Mouse (Mus musculus): ENCODE measurements at regions not wholly inside any gene's neighbourhood (a gene's known extent, or its start where the extent isn't known, plus 50 kb on each side); places are given as distances from the start of the nearest gene placed in this dataset.

- Histone ChIP-seq H3K4me3 (ENCODE audit: low read depth, low read length) (no peak overlapping the region), H3K36me3 (replicated peaks; ENCODE audit: control insufficient read depth, insufficient read depth, low read depth, low read length) (no peaks in the 10 kb centered on the region), H3K4me1 (ENCODE audit: control insufficient read depth, insufficient read depth, low read length) (peaks cover 4% of the 10 kb centered on the region), H3K27ac (replicated peaks; ENCODE audit: low read depth, low read length) (no peak overlapping the region), H3K9me3 (replicated peaks; ENCODE audit: control insufficient read depth, low read length) (no peaks in the 10 kb centered on the region), H3K9ac (replicated peaks; ENCODE audit: low read length) (no peak overlapping the region), H3K4me2 (ENCODE audit: low read depth, low read length) (no peak overlapping the region), H3K27me3 (ENCODE audit: control insufficient read depth, insufficient read depth, low read length) (no peaks in the 10 kb centered on the region)
- DNase-seq (ENCODE audit: low spot score), result no peak
- 91% methylated on average over 4 of the region's 4 CpGs for WGBS
- 0 out of 2 replicates have a peak, but pooled peaks have one; percentile 37 for ATAC-seq (replicated peaks; ENCODE audit: insufficient number of reproducible peaks, low FRiP score, low TSS enrichment, low read depth)
Measured at GRCm38 (mm10) chr12:27164920-27165504, 177.4 kb downstream of the Sox11 start.

- no peak overlapping the region for H3K4me2 ChIP-seq (ENCODE audit: low read depth, low read length)
- peaks cover 4% of the 10 kb centered on the region for H3K4me1 ChIP-seq (ENCODE audit: control insufficient read depth, insufficient read depth, low read length)
- H3K36me3 ChIP-seq (replicated peaks; ENCODE audit: control insufficient read depth, insufficient read depth, low read depth, low read length), result no peaks in the 10 kb centered on the region
- H3K9ac ChIP-seq (replicated peaks; ENCODE audit: low read length), result no peak overlapping the region; the same call in 1 of the 2 replicates
- no peaks in the 10 kb centered on the region for H3K9me3 ChIP-seq (replicated peaks; ENCODE audit: control insufficient read depth, low read length)
- WGBS, result 76% methylated on average over 18 of the region's 18 CpGs
- no peak for ATAC-seq (replicated peaks; ENCODE audit: insufficient number of reproducible peaks, low FRiP score, low TSS enrichment, low read depth)
- DNase-seq (ENCODE audit: low spot score), result no peak
- no peaks in the 10 kb centered on the region for H3K27me3 ChIP-seq (ENCODE audit: control insufficient read depth, insufficient read depth, low read length)
- H3K4me3 ChIP-seq (ENCODE audit: low read depth, low read length), result no peak overlapping the region
- H3K27ac ChIP-seq (replicated peaks; ENCODE audit: low read depth, low read length), result no peak overlapping the region; the same call in 1 of the 2 replicates
Measured at GRCm38 (mm10) chr12:27160063-27160686, 182.2 kb downstream of the Sox11 start.

- DNase-seq (ENCODE audit: low spot score) (no peak), ATAC-seq (replicated peaks; ENCODE audit: insufficient number of reproducible peaks, low FRiP score, low TSS enrichment, low read depth) (no peak)
- H3K9ac ChIP-seq (replicated peaks; ENCODE audit: low read length), result no peak overlapping the region; the same call in 1 of the 2 replicates
- no peaks in the 10 kb centered on the region for H3K36me3 ChIP-seq (replicated peaks; ENCODE audit: control insufficient read depth, insufficient read depth, low read depth, low read length)
- peaks cover 4% of the 10 kb centered on the region for H3K4me1 ChIP-seq (ENCODE audit: control insufficient read depth, insufficient read depth, low read length)
- H3K27ac ChIP-seq (replicated peaks; ENCODE audit: low read depth, low read length), result no peak overlapping the region
- no peaks in the 10 kb centered on the region for H3K9me3 ChIP-seq (replicated peaks; ENCODE audit: control insufficient read depth, low read length)
- WGBS, result 67% methylated on average over 8 of the region's 8 CpGs
- H3K4me2 ChIP-seq (ENCODE audit: low read depth, low read length), result no peak overlapping the region
- no peak overlapping the region for H3K4me3 ChIP-seq (ENCODE audit: low read depth, low read length)
- no peaks in the 10 kb centered on the region for H3K27me3 ChIP-seq (ENCODE audit: control insufficient read depth, insufficient read depth, low read length)
Measured at GRCm38 (mm10) chr12:27159416-27160062, 182.8 kb downstream of the Sox11 start.

GRCm38 (mm10) chr12:27150871-27151853 lies 191.2 kb downstream of the Sox11 start:
- peak; percentile 82 for ATAC-seq (replicated peaks; ENCODE audit: insufficient number of reproducible peaks, low FRiP score, low TSS enrichment, low read depth)
- Histone ChIP-seq H3K27ac (replicated peaks; ENCODE audit: low read depth, low read length) (peak overlapping the region; percentile 57; the same call in 1 of the 2 replicates), H3K9ac (replicated peaks; ENCODE audit: low read length) (peak overlapping the region; percentile 37), H3K4me2 (ENCODE audit: low read depth, low read length) (no peak overlapping the region), H3K4me3 (ENCODE audit: low read depth, low read length) (no peak overlapping the region), H3K9me3 (replicated peaks; ENCODE audit: control insufficient read depth, low read length) (no peaks in the 10 kb centered on the region), H3K36me3 (replicated peaks; ENCODE audit: control insufficient read depth, insufficient read depth, low read depth, low read length) (no peaks in the 10 kb centered on the region), H3K4me1 (ENCODE audit: control insufficient read depth, insufficient read depth, low read length) (peaks cover 4% of the 10 kb centered on the region), H3K27me3 (ENCODE audit: control insufficient read depth, insufficient read depth, low read length) (no peaks in the 10 kb centered on the region)
- 12% methylated on average over 13 of the region's 13 CpGs for WGBS
- peak; percentile 80 for DNase-seq (ENCODE audit: low spot score)

GRCm38 (mm10) chr12:27143310-27143709 lies 199.1 kb downstream of the Sox11 start:
- DNase-seq (ENCODE audit: low spot score) (no peak), ATAC-seq (replicated peaks; ENCODE audit: insufficient number of reproducible peaks, low FRiP score, low TSS enrichment, low read depth) (no peak)
- no peaks in the 10 kb centered on the region for H3K27me3 ChIP-seq (ENCODE audit: control insufficient read depth, insufficient read depth, low read length)
- no peak overlapping the region for H3K27ac ChIP-seq (replicated peaks; ENCODE audit: low read depth, low read length)
- 0 out of 2 replicates have a peak, but pooled peaks cover 4% of the 10 kb centered on the region for H3K4me1 ChIP-seq (ENCODE audit: control insufficient read depth, insufficient read depth, low read length)
- no peak overlapping the region for H3K4me3 ChIP-seq (ENCODE audit: low read depth, low read length)
- no peaks in the 10 kb centered on the region for H3K9me3 ChIP-seq (replicated peaks; ENCODE audit: control insufficient read depth, low read length)
- no peaks in the 10 kb centered on the region for H3K36me3 ChIP-seq (replicated peaks; ENCODE audit: control insufficient read depth, insufficient read depth, low read depth, low read length)
- no peak overlapping the region for H3K9ac ChIP-seq (replicated peaks; ENCODE audit: low read length)
- WGBS, result 83% methylated on average over 8 of the region's 8 CpGs
- no peak overlapping the region for H3K4me2 ChIP-seq (ENCODE audit: low read depth, low read length)

- peak; percentile 77 for DNase-seq (ENCODE audit: low spot score)
- Histone ChIP-seq H3K4me2 (ENCODE audit: low read depth, low read length) (no peak overlapping the region), H3K9me3 (replicated peaks; ENCODE audit: control insufficient read depth, low read length) (no peaks in the 10 kb centered on the region), H3K9ac (replicated peaks; ENCODE audit: low read length) (no peak overlapping the region), H3K27me3 (ENCODE audit: control insufficient read depth, insufficient read depth, low read length) (no peaks in the 10 kb centered on the region), H3K4me1 (ENCODE audit: control insufficient read depth, insufficient read depth, low read length) (peaks cover 4% of the 10 kb centered on the region; the same call in 1 of the 2 replicates), H3K36me3 (replicated peaks; ENCODE audit: control insufficient read depth, insufficient read depth, low read depth, low read length) (no peaks in the 10 kb centered on the region), H3K4me3 (ENCODE audit: low read depth, low read length) (no peak overlapping the region), H3K27ac (replicated peaks; ENCODE audit: low read depth, low read length) (peak overlapping the region; percentile 85; the same call in 1 of the 2 replicates)
- 19% methylated on average over 5 of the region's 5 CpGs for WGBS
- ATAC-seq (replicated peaks; ENCODE audit: insufficient number of reproducible peaks, low FRiP score, low TSS enrichment, low read depth), result peak; percentile 60; the same call in 1 of the 2 replicates
Measured at GRCm38 (mm10) chr12:27140335-27140702, 202.1 kb downstream of the Sox11 start.

GRCm38 (mm10) chr12:27139683-27140334 lies 202.6 kb downstream of the Sox11 start:
- ATAC-seq (replicated peaks; ENCODE audit: insufficient number of reproducible peaks, low FRiP score, low TSS enrichment, low read depth), result peak; percentile 79
- no peaks in the 10 kb centered on the region for H3K27me3 ChIP-seq (ENCODE audit: control insufficient read depth, insufficient read depth, low read length)
- WGBS, result 27% methylated on average over 12 of the region's 13 CpGs

More at GRCm38 (mm10) chr12:27139683-27140334, 202.6 kb downstream of the Sox11 start:
- Histone ChIP-seq H3K9me3 (replicated peaks; ENCODE audit: control insufficient read depth, low read length) (no peaks in the 10 kb centered on the region), H3K4me1 (ENCODE audit: control insufficient read depth, insufficient read depth, low read length) (peaks cover 4% of the 10 kb centered on the region; the same call in 1 of the 2 replicates), H3K9ac (replicated peaks; ENCODE audit: low read length) (peak overlapping the region; percentile 48), H3K4me2 (ENCODE audit: low read depth, low read length) (peak overlapping the region; percentile 19; the same call in 1 of the 2 replicates), H3K4me3 (ENCODE audit: low read depth, low read length) (no peak overlapping the region), H3K36me3 (replicated peaks; ENCODE audit: control insufficient read depth, insufficient read depth, low read depth, low read length) (no peaks in the 10 kb centered on the region), H3K27ac (replicated peaks; ENCODE audit: low read depth, low read length) (peak overlapping the region; percentile 85)
- DNase-seq (ENCODE audit: low spot score), result no peak
